Mouse (Mus musculus): ENCODE data around the gene Olfr116.

DNA sequence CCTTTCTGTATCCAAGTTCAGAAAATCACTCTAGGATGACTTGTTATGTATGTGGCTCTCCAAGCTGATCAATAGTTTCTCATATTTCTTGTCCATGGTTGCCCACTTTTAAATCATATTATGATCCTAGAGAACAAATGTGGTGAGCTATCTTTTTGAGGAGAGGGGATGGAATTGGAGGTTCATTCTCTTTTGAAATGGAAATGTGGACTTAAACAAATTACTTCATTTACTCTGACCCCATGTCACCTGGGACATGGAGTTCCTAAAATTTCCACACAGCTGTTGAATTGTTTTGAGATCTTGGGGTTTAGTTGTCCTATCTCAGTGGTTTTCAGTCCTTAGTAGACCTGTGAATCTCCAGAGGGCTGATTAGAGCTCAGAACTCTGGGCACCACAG is 49.4 kb downstream of the Olfr116 start, which contains the start of gene Olfr113:
- TF ChIP-seq ZC3H11A (IDR thresholded peaks at IDR 0.05; ENCODE audit: borderline replicate concordance, low read depth, low read length) (no peak), HCFC1 (IDR thresholded peaks at IDR 0.05; ENCODE audit: borderline replicate concordance, insufficient read depth, low read length) (no peak), MAFK (IDR thresholded peaks at IDR 0.05; ENCODE audit: insufficient read depth, low read depth, low read length) (no peak)

All from ES-E14 (cell line).